Mouse (Mus musculus) thymus, postnatal 36 days (tissue): ENCODE data around the gene Wdr6.

Experiments used
- DNase-seq, 2 experiments: peaks; one replicate each; pipeline ENCODE4 v3.0.0; 2022; ENCODE audit warnings: mixed read lengths in 2 of 2

The Wdr6 gene

DNA sequence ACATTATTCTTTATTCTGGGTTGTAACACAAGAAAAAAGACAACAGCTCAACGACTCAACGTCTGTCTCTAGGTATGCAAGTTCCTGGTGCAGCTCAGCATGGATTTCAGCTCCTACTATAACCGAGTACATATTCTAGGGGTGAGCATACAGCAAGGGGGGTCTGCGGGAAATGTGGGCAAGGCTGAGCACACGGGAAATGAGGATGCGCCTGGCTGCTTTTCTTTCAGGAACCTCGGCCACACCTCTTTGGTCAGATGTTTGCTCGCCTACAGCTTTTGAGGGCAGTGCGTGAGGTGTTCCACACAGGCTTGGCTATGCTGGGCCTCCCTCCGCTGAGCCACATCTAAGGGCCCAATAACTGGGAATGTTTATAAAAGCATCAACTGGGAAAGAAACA, 6.2 kb downstream of the Wdr6 start:
- no peak for DNase-seq

DNA sequence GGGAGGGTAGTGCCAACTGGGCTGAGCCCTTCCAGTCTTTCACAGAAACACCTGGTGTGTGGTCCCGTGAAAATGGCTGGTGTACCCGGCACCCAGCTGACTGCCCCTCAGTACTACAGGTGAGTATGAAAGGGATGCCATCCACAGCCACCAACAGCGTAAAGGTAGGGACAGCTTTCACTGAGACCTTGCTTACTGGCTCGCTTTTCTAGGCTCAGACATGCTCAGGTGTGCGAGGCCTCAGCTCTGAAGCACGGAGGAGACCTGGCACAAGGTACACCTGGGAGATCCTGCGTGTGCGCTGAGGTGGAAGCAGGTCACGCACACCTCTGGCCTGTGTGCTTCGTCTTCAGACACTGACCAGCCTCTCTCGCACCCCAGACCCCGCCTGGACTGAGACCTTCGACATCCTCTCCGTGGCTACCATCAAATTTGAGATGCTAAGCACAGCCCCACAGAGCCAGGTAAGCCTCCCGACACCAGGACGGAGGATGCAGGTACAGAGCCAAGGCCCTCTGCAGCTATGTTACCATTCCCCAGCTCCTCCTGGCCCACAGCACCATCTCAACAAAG, 7.1 kb downstream of the Wdr6 start:
- DNase-seq = no peak

DNA sequence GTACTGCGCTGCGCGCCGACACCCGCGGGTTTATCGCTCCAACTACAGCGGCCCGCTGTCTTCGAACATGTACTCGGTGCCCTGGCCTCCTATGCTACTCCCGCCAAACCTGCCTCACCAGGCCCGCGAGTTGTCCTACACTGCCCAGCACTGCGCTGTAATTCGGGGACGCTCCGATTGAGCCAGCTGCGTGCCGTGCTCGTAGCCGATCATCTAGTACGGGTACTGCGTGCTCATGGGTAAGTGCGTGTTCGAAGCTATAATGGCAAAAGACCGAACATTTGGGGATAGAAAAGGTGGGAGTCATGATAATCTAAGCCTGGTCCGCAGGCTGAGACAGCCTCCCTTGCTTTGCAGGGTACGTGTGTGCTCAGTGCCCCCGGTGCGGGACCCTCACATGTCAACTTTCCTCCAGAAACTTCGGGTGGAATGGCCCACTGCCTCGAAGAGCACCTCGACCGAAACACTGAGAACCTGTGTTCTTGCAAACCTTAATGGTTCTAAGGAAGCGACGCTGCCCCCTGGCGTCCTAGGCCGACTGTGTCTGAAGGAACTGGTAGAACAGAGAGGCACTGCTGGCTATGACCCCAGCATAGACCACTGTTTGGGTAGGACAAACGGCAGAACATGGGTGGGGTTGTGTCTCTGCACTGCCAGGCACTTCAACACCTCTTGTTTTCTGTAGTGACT, 8.2 kb downstream of the Wdr6 start:
- DNase-seq = peak; percentile 88 to 92

DNA sequence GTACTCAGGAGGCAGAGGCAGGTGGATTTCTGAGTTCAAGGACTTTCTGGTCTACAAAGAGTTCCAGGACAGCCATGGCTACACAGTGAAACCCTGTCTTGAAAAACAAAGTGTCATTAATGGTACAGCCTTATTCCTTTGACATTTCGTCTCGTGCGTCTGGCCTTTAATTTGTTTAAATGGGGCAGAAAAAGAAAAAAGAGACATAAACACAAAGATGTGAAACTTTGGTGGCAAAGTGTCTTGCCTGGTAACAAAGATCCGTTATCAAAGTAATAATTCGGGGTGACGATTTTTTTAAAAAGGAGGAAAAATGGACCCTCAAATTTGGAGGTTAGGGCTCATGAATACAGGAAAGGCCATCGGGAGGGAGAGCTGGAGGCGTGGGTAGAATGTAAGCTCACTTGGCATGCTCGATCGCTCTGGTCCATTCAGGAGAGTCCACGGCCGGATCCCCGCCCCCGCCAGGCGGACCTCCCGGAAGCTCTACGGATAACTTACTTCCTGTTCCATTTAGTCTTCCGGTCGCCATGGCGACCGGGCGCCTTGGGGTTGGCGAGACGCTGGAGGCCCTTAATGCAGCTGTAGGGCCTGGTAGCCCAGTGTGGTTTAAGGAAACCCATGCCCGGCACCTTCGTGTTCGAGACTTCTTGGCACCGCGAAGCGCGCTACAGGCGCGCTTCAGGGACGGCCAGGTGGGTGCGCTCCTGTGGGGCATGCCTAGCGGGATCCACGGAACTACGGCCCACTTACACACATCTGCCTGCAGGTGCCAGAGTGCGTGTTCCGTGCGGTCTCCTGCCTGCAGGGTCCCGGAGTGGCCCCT, 8.9 kb downstream of the Wdr6 start, which contains the start of gene Dalrd3:
Gene Dalrd3 (plus strand): TSS at position 506 of the 826 bp plus-strand sequence.
- peak; percentile 82 to 89 for DNase-seq

DNA sequence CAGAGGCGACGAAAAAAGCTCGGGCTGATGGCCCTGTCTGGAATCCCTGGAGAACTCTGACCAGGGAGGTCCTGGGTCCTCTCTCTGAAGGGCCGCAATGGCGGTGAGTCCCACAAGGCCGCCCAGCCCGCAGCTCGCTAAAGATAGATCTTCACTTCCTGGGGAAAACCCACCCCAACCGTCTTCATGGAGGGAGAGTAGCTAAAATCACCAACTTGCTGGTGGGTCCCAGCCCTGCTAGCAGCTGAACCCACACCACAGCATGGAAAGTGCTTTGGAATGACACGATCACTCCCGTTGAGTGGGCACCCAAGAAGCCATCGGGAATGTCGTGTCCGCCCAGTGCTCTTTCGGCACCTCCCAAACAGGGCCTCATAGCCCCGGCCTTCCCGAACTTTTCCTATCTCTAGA, 10.0 kb downstream of the Wdr6 start:
- peak in 1 of 2 experiments; percentile 49 for DNase-seq

DNA sequence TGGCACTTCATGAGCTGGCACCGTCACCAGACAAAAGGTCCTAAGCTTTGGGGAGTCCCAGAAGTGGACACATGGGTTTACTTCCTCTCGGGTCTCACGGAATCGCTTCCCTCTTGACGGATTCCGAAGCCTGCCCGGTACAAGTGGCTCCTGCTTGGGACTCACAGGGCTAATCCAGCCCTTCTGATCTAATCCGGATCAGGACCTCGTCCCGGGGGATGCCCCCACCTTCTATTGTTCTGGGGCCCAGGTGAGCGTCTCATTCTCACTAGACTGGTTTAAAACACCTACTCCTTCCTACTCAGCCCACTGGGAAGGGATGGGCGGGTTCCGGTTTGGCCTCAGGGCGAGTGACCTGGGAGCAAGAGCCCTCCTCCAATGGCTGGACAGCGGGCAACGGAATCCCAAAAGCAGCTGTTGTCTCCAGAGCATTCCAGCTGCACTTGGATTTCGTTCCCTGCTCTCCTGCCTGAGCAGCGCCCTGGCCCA, 10.6 kb downstream of the Wdr6 start:
- peak; percentile 27 to 48 for DNase-seq

DNA sequence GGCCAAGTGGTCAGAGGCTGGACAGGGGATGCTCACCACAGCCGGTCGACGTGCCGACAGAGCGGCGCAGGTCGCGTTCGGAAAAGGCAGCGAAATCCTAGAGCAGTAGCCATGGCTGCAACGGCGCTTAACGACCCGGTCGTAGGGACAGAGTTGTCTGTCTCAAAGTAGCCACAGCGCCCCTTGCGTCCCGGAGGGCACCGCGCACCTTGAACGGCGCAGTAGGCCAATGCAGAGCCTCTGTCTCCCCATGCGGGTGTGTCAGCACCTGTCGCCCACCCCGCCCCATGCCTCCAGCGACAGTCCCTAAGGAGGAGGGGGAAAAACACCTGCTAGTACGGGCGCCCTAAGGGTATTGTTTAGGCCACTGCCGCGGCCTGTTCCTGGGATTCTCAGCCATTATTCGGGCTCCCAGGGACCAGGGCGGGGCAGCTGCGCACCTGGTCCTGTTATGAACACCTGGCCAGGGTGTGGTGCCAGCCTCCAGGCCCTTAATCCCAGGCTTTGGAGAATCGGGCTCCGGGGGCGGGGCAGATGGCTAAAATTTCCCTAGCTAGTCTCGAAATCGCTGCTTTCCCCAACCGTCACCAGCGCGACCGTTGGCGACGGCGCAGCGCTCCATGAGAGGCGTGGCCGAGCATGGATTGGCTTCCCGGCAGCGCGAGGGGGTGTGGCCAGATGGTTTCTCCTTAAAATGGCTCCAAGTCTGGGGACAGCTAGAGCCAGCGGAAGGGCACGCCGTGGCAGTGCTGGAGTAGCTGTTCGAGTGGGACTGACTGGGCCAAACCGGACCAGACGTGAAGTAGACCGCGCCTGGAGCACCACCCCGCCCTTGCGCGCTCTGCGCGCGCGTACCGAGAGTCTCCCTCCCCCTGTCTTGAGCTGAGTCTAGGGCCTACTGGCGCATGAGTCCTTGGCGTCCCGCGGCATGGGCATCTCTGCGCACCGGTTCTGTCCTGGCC, 11.4 kb downstream of the Wdr6 start, which contains the start of gene Ndufaf3:
Gene Ndufaf3 (minus strand): TSS at position 620 of the 962 bp plus-strand sequence.
- DNase-seq = peak; percentile 96 to 97

DNA sequence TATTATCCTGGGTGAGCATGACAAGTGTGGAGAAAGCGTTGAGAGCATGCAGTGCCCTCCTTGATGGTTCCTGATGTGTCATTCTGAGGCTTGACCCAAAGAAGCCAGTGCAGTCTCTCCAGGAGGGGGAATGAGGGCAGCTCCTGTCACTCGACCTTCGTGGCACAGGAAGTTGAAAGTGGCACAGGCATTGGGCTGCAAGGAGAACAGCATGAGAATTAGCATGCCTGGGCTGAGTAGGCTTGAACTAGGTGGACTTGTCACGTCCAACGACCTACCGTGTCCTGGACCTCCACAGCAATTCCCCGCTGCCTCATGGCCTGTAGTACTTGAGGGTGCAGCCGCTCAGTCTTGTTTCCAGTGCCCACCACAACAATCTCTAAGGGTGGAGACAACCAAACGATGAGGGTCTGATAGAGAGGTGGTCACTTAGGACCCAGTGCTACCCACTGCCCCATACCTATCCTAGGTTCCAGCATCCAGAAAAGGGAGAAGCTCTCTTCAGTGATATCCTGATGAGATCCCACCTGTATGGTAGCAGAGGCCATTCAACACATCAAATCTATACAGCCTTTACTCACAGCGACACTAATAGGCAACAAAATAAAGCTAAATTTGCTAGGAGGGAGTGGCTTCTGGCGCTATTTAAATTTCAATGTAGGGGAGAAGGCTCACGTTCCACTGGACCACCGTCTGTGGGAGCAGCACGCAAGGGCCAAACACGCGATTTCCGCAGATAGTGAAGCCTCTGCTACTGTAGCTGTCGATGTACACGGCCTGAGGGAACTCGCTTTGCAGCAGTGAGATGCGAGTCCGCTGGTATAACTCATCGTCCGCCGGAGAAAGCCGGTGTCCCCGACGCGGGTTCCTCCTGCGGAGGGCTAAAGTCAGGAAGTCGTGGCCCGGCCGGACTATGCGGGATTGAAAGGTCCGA, 12.4 kb downstream of the Wdr6 start:
- DNase-seq = no peak

DNA sequence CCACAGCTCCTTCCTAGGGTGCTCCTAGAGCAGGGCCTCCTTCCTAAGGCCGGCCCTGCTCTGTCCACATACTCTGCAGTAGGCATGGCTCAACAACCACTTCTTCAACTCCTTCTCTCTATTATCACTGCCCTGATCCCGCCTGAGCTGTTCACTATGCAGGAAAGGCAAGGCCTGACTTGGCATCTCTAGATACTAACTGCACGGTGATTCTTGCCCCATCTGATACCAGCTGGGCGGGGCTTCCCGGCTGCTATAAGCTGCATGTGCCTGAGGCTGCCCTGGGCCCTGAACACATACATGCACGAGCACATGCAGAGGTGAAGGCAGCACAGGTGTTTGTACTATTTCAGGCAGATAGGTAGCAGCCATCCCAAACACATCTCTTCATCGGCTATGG, 14.4 kb downstream of the Wdr6 start:
- DNase-seq = no peak

DNA sequence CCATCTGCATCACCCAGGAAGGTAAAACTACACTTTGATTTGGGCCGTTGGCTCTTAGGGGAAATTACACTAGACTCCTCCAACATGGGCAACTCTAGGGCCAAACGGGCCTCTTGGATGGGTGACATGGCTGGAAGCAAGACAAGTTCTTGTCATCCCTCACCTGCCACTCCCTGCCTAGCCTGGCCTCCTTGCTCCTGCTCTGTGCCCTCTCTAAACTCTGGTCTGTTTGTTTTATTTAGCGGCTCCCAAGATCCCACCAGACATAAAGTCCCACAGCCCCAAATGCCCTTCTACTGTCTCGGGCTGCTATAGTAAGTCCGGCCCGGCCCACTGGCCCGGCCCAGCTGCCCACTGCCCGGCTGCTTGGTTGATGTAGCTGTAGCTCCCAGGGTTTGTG, 14.9 kb downstream of the Wdr6 start:
- no peak for DNase-seq

DNA sequence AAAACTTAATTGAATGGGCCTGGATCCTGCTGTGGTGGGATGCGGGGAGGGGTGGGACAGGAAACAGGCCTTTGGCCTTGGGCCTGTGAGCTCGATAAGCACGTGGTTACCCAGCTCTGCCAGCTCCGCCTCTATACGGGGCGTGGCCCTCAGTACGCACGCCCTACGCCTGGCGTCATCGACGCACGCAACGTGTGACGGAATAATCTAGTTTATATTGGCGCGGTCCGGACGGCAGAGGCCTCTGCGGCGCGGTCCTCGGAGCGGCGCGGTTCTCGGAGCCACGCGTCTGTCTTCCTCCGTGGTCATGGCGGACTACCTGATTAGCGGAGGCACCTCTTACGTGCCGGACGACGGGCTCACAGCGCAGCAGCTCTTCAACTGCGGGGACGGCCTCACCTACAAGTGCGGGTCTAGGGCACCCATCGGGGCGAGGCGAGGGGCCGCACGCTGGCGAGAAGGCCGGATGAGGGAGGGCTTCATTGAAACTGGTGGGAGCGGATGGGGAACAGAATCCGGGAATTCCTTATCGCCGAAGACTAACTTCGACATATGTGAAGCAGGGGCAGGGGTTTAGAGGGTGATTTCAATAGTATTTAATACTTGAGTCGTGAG, 18.2 kb downstream of the Wdr6 start, which contains the start of gene Impdh2:
Gene Impdh2 (plus strand): TSS at position 60 of the 615 bp plus-strand sequence.
- DNase-seq = peak; percentile 92 to 94

DNA sequence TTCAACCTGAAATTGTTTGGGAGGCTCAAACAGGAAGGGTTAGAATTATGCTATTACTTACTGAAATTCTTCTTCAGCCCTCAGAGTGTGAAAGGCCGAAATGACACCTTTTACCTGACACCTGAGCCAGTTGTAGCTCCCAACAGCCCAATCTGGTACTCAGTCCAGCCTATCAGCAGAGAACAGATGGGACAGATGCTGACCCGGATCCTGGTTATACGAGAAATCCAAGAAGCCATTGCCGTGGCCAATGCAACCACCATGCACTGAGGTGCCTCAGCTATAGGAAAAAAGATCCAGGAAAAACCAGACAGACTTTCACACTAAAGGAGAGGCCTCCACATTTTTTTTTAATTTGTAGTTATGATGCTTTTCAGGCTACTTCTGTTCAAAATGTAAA, 19.4 kb downstream of the Wdr6 start:
- DNase-seq = no peak

DNA sequence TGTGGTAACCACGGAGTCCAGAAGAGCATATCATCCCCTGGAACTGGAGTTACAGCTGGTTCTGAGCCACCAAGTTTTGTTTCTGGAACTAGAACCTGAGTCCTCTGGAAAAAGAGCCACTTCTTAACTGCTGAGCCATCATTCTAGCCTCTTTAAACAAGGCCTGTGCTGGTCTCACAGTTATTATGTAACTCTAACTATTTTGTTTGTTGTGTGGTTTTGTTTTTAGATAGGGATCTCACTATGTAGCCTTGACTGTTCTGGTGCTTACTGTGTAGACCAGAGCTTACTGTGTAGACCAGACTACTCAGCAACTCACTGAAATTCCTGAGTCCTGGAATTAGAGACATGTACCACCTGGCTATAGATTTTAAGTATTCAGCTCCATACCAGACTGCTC, 31.7 kb downstream of the Wdr6 start:
- no peak for DNase-seq

DNA sequence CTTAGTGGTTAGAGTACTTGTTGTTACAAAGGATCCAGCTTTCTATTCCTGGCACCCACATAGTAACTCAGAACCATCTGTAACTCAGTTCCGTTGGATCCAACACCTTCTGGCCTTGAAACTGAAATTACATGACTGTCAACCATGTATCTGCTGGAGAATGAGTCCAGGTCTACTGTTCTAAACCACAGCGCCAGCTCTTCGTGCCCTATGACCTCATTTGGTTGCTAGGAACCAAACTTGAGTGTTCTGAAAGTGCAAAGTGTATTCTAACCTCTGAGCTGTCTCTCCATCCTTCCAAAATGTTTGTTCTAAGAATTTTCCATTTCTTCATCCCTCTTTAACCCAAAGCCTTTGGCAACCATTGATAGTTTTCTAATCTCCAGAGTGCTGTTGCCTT, 32.6 kb downstream of the Wdr6 start:
- DNase-seq = no peak

DNA sequence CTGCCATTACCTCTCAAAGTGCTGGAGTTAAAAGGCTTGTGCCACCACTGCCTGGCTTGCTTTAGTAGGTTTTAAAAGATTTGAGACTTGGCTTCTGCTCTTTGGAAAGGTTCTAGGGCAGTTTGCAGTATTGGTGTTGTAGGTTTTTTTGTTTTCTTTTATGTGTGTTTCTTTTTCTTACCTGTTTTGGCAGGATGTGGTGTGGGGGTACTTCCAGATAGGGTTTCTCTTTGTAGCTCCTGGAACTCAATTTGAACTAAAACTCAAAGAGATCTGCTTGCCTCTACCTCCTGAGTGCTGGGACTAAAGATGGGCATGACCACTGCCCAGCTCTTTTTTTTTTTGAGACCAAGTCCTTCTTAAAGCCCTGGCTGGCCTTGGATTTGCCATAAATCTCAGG, 37.7 kb downstream of the Wdr6 start:
- DNase-seq = no peak

DNA sequence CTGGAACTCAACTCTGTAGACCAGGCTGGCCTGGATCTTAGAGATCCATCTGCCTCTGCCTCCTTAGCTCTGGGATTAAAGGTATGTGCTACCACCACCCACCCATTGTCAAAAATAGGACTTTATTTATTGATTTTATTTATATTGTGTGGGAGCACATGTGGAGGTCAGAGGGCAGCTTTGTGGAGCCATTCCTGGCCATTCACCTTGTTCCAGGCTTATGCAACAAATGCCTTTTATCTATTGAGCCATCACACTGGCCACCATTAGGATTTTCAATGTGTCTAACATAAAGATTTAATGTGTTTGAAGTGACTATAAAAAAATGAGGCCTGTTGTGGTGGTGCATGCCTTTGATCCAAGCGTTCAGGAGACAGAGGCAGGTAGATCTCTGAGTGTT, 47.0 kb downstream of the Wdr6 start:
- DNase-seq = no peak

DNA sequence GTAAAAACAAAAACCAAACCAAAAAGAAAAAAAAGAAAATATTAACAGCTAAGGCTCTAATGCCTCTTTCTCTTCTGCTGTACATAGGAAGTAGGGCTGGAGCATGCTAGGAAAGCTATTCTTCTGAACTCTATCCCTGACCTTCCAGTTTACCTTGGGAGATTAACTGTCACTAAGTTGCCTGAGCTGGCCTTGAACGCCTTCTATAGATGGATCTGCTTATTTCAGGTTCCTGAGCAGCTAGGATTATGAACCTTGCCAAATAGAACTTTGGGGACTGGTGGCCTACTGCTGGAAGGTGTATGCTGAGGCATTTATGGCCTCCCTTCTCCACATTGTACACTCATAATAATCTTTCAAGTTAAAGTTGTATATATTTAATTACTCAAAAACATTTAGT, 47.6 kb downstream of the Wdr6 start:
- DNase-seq = no peak

DNA sequence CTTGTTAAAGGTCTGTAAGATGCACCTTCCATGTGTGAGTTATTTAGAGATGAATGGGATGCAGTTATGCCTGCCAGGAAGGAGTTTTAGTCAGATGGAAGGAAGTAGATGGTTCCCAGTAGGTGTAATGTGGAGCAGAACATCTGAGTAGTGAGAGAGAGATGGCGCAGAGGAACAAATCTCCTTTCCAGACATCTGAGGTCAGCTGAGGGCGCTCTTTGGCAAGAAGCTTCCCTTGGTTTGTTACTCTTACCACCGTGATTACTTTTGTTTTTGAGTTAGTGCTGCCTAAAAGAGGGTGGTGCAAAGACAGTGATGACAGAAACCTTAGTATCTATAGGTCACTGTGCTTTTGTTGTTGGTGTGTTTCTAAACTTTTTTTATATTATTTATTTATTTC, 53.1 kb downstream of the Wdr6 start:
- DNase-seq = no peak

DNA sequence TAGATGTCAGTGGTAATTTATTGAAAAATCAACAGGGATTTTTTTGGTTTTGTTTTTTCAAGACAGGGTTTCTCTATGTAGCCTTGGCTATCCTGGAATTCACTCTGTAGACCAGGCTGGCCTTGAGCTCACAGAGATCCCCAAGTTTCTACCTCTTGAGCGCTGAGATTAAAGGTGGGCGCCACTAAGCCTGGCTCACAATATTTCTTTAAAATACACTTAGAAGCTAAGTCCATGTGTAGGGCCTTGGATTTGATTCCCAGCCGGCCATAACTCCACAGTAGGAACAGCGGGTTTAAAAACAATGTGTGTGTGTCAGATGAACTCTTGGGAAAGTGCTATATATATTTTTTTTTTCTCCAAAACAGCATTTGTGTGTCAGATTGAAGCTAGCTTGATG, 55.2 kb downstream of the Wdr6 start:
- DNase-seq = no peak
